Mouse (Mus musculus) brain, embryonic 14.5 days (tissue): ENCODE results near the gene Fam117a. TPM values are rescaled to one million over a fixed set of nuclear protein-coding genes. Genes with fewer than 3 reads are reported as not detected.
A peak's percentile ranks its signal among the peaks of the same experiment; 100 is the strongest.
"Not testable (repeated sequence)": the region's sequence is repeated elsewhere in the genome, so short reads cannot be mapped to it uniquely, and the experiment has no call there.

Source experiments
- DNase-seq: peaks from one replicate; pipeline ENCODE4 v3.0.0-alpha.2; 2011; ENCODE audit warnings: low read depth
- CTCF ChIP-seq: fragments of 200-500 bp; IDR thresholded peaks from 2 replicates; pipeline ENCODE4 v1.5.1; 2012; ENCODE audit warnings: inconsistent platforms, mild to moderate bottlenecking, moderate library complexity, borderline replicate concordance; ENCODE audit not compliant: insufficient read depth, insufficient read length; ENCODE audit errors: extremely low read depth
- POLR2A ChIP-seq: fragments of 200-500 bp; IDR thresholded peaks from 2 replicates; pipeline ENCODE4 v1.6.1; 2012; ENCODE audit warnings: mild to moderate bottlenecking, inconsistent platforms, borderline replicate concordance; ENCODE audit not compliant: poor library complexity, insufficient read depth, insufficient read length, severe bottlenecking; ENCODE audit errors: extremely low read depth
- polyA plus RNA-seq: library from polyadenylated mRNA; depleted of rRNA; stranded (reverse); fragments of >200 nt; gene quantifications from 2 replicates; pipeline ENCODE4 v1.2.3, GENCODE M21; 2012

Gene Fam117a
- polyA plus RNA-seq, 1 experiment = 9.9 TPM

- no peak for DNase-seq
- no peak for TF ChIP-seq POLR2A
- TF ChIP-seq CTCF = no peak
Measured at GRCm38 (mm10) chr11:95402658-95403101, 65.9 kb downstream of the Fam117a start.

DNA sequence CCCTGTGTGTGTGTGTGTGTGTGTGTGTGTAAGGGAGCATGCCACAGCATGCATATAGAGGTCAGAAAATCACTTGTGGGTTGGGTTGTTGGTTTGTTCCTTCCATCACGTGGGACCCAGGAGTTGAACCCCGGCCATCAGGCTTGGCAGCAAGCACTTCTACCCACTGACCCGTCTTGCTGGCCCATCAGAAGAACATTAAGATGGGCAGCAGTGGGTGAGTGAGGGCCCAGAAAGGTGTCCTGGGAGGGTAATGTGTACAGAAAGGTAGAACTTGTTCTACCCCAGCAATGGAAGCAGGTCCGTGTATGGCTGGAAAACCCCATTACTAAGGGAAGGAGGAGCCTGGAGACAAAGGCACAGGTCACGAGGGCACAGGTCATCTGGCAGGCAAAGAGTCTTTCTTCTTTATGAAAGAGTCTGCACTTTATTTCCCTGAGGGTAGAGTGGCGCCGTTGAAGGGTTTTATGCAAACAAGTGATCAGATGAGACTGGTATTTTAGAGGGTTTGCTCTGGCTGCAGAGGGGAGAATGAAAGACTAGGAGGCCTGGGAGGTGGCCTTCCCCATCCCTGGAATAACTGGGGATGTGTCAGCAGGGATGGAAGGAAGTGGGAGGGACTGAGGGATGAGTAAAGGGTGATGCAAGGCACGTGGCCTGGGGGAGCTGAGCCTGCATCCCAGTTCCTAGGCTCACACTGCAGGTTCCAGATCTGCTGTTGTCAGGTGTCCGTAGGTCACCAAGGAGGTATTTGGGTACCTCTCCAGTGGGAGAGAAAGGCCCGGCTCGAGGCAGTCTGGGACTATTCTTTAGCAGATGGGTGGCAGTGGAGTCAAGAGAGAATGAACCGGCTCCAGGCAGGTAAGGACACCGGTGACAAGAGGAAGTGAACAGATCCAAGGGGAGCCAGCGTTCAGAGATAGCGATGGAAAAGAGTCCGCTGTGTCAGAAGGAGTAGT lies 66.8 kb downstream of the Fam117a start:
- TF ChIP-seq CTCF (no peak), POLR2A (no peak)

DNA sequence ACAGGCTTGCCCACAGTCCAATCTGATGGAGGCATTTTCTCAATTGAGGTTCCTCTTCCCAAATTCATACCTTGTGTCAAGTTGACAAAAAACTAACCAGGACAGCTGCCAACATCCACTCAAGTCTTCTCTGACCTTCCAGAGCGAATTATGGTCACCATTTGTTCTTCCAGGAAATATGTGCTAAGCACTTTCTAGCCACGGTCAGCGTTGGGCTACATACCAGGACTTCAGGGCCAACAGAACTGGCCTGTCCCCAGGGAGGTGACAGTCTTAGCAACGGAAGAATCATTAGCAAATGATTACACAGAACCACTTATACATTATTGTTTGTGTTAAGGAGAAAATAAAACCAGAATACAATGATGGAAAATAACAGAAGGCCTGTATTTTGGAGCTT lies 69.0 kb downstream of the Fam117a start:
- no peak for TF ChIP-seq CTCF
- TF ChIP-seq POLR2A = no peak
- no peak for DNase-seq

More for the DNA sequence above, 66.8 kb downstream of the Fam117a start:
- DNase-seq = no peak

DNA sequence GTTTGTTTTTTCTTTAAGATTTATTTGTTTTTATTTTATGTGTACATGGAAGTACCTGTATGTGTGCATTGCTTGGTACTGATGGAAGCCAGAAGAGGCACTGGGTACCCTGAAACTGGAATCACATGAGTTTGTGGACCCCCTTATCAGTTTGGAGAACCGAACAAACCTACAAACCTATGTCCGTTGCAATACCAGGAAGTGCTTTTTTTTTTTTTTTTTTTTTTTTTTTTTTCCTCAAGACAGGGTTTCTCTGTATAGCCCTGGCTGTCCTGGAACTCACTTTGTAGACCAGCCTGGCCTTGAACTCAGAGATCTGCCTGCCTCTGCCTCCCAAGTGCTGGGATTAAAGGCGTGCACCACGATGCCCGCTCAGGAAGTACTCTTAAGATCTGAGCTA lies 69.6 kb downstream of the Fam117a start:
- not testable (repeated sequence) for DNase-seq

GRCm38 (mm10) chr11:95409450-95410112 lies 72.8 kb downstream of the Fam117a start:
- DNase-seq = no peak
- TF ChIP-seq CTCF (no peak), POLR2A (no peak)

GRCm38 (mm10) chr11:95411453-95412013 lies 74.7 kb downstream of the Fam117a start:
- DNase-seq = peak; percentile 36
- TF ChIP-seq CTCF (no peak), POLR2A (no peak)

GRCm38 (mm10) chr11:95412615-95413014 lies 75.8 kb downstream of the Fam117a start:
- DNase-seq = no peak
- TF ChIP-seq CTCF = no peak
- TF ChIP-seq POLR2A = no peak

GRCm38 (mm10) chr11:95413641-95414535 lies 77.1 kb downstream of the Fam117a start, which contains the start of gene Spop:
Spop (plus strand) TSS chr11:95414080.
- TF ChIP-seq CTCF = no peak
- 0 out of 2 replicates have a peak, but pooled peaks have one; percentile 23 for TF ChIP-seq POLR2A
- peak; percentile 94 for DNase-seq

GRCm38 (mm10) chr11:95414536-95415161 lies 77.8 kb downstream of the Fam117a start:
- peak; percentile 99 for DNase-seq
- peak; percentile 44; the same call in 1 of the 2 replicates for TF ChIP-seq CTCF
- peak; percentile 57; the same call in 1 of the 2 replicates for TF ChIP-seq POLR2A

DNA sequence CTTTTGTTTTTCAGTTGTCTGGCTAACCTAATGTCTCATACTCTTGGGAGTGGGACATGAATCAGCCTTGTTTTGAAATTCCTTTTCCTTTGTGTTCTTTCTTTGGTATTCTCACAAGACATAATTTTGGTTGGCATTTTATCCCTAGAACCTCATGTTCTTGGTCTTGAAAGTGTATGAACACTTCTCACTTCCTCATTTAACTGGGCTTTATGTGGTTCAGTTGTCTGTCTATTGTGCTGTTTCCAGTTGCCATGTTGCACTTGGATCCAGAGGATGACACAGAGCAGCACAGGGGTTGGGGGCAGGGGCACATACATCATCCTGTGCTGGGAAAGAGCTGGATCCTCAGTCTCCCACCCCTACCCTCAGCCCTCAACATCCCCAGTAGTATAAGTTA lies 79.1 kb downstream of the Fam117a start:
- no peak for TF ChIP-seq CTCF
- no peak for TF ChIP-seq POLR2A
- DNase-seq = no peak

GRCm38 (mm10) chr11:95417341-95417740 lies 80.5 kb downstream of the Fam117a start:
- TF ChIP-seq CTCF (no peak), POLR2A (no peak)
- no peak for DNase-seq

GRCm38 (mm10) chr11:95420880-95421435 lies 84.1 kb downstream of the Fam117a start:
- DNase-seq = no peak
- TF ChIP-seq POLR2A = no peak

DNA sequence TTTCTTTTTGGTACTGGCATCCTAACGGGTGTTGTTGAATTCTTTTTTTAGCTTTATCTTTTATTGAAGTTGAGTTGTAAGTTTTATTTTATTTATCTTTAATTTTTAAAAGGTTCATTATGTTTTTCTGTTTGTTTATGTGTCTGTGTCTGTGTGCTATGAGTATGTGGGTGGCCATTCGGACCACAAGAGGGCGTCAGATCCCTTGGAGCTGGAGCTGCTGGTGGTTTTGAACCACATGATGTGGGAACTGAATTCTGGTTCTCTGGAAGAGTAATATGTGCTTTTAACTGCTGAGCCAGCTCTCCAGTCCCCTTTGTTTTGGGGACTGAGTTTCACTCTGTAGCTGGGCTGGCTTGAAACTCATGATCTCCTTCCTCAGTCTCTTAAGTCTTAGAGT lies 86.7 kb downstream of the Fam117a start:
- no peak for DNase-seq
- no peak for TF ChIP-seq POLR2A
- TF ChIP-seq CTCF = peak; percentile 22; the same call in 1 of the 2 replicates
